Mouse (Mus musculus): ENCODE measurements around the gene Dnajb11. TPM values are rescaled to one million over a fixed set of nuclear protein-coding genes. Genes with fewer than 3 reads are reported as not detected.

Dnajb11 gene
- polyA plus RNA-seq, 1 experiment from 2014 or later: 90.2 TPM

- Histone ChIP-seq H3K4me3 (ENCODE audit: low read depth, low read length) (no peak overlapping the region), H3K36me3 (ENCODE audit: control insufficient read depth, insufficient read depth, low read length) (0 out of 2 replicates have a peak, but pooled peaks cover 3% of the 10 kb centered on the region), H3K4me1 (ENCODE audit: control insufficient read depth, insufficient read depth, low read length) (no peaks in the 10 kb centered on the region), H3K9me3 (ENCODE audit: control insufficient read depth, low read length) (no peaks in the 10 kb centered on the region), H3K9ac (replicated peaks; ENCODE audit: low read depth, low read length) (no peak overlapping the region), H3K27ac (ENCODE audit: low read depth, low read length) (no peak overlapping the region), H3K27me3 (ENCODE audit: control insufficient read depth, insufficient read depth, low read length) (no peaks in the 10 kb centered on the region), H3K4me2 (ENCODE audit: low read depth, low read length) (no peak overlapping the region)
- 92% methylated on average over 4 of the region's 4 CpGs for WGBS
- no peak for ATAC-seq (ENCODE audit: low read depth)
Measured at GRCm38 (mm10) chr16:22845481-22845880, 12.2 kb upstream of the Dnajb11 start.

- Histone ChIP-seq H3K4me1 (ENCODE audit: control insufficient read depth, insufficient read depth, low read length) (no peaks in the 10 kb centered on the region), H3K4me2 (ENCODE audit: low read depth, low read length) (no peak overlapping the region), H3K27ac (ENCODE audit: low read depth, low read length) (no peak overlapping the region), H3K9ac (replicated peaks; ENCODE audit: low read depth, low read length) (no peak overlapping the region), H3K9me3 (ENCODE audit: control insufficient read depth, low read length) (no peaks in the 10 kb centered on the region), H3K36me3 (ENCODE audit: control insufficient read depth, insufficient read depth, low read length) (no peaks in the 10 kb centered on the region), H3K4me3 (ENCODE audit: low read depth, low read length) (no peak overlapping the region), H3K27me3 (ENCODE audit: control insufficient read depth, insufficient read depth, low read length) (no peaks in the 10 kb centered on the region)
- ATAC-seq (ENCODE audit: low read depth): no peak
- 93% methylated on average over 1 of the region's 1 CpGs for WGBS
Measured at GRCm38 (mm10) chr16:22847686-22848085, 10.0 kb upstream of the Dnajb11 start.

- WGBS: 94% methylated on average over 1 of the region's 1 CpGs
- H3K9me3 ChIP-seq (ENCODE audit: control insufficient read depth, low read length): no peaks in the 10 kb centered on the region
- H3K4me1 ChIP-seq (ENCODE audit: control insufficient read depth, insufficient read depth, low read length): no peaks in the 10 kb centered on the region
- no peaks in the 10 kb centered on the region for H3K27me3 ChIP-seq (ENCODE audit: control insufficient read depth, insufficient read depth, low read length)
- H3K9ac ChIP-seq (replicated peaks; ENCODE audit: low read depth, low read length): no peak overlapping the region
- no peak overlapping the region for H3K27ac ChIP-seq (ENCODE audit: low read depth, low read length)
- no peak overlapping the region for H3K4me3 ChIP-seq (ENCODE audit: low read depth, low read length)
- ATAC-seq (ENCODE audit: low read depth): no peak
- H3K4me2 ChIP-seq (ENCODE audit: low read depth, low read length): no peak overlapping the region
- no peaks in the 10 kb centered on the region for H3K36me3 ChIP-seq (ENCODE audit: control insufficient read depth, insufficient read depth, low read length)
Measured at GRCm38 (mm10) chr16:22848331-22848730, 9.3 kb upstream of the Dnajb11 start.

- H3K9ac ChIP-seq (replicated peaks; ENCODE audit: low read depth, low read length): no peak overlapping the region
- no peak overlapping the region for H3K4me2 ChIP-seq (ENCODE audit: low read depth, low read length)
- 96% methylated on average over 4 of the region's 4 CpGs for WGBS
- H3K36me3 ChIP-seq (ENCODE audit: control insufficient read depth, insufficient read depth, low read length): no peaks in the 10 kb centered on the region
- H3K9me3 ChIP-seq (ENCODE audit: control insufficient read depth, low read length): no peaks in the 10 kb centered on the region
- ATAC-seq (ENCODE audit: low read depth): no peak
- no peak overlapping the region for H3K4me3 ChIP-seq (ENCODE audit: low read depth, low read length)
- H3K27me3 ChIP-seq (ENCODE audit: control insufficient read depth, insufficient read depth, low read length): no peaks in the 10 kb centered on the region
- no peak overlapping the region for H3K27ac ChIP-seq (ENCODE audit: low read depth, low read length)
- H3K4me1 ChIP-seq (ENCODE audit: control insufficient read depth, insufficient read depth, low read length): peaks cover 5% of the 10 kb centered on the region
Measured at GRCm38 (mm10) chr16:22852709-22853108, 4.9 kb upstream of the Dnajb11 start.

GRCm38 (mm10) chr16:22856773-22857172 lies 872 bp upstream of the Dnajb11 start:
- no peak for ATAC-seq (ENCODE audit: low read depth)
- Histone ChIP-seq H3K4me3 (ENCODE audit: low read depth, low read length) (peak overlapping the region; percentile 85), H3K9me3 (ENCODE audit: control insufficient read depth, low read length) (no peaks in the 10 kb centered on the region), H3K9ac (replicated peaks; ENCODE audit: low read depth, low read length) (peak overlapping the region; percentile 21; the same call in 1 of the 2 replicates), H3K27ac (ENCODE audit: low read depth, low read length) (peak overlapping the region; percentile 78; the same call in 1 of the 2 replicates), H3K4me1 (ENCODE audit: control insufficient read depth, insufficient read depth, low read length) (peaks cover 12% of the 10 kb centered on the region), H3K4me2 (ENCODE audit: low read depth, low read length) (peak overlapping the region; percentile 62), H3K36me3 (ENCODE audit: control insufficient read depth, insufficient read depth, low read length) (no peaks in the 10 kb centered on the region), H3K27me3 (ENCODE audit: control insufficient read depth, insufficient read depth, low read length) (no peaks in the 10 kb centered on the region)
- 17% methylated on average over 9 of the region's 9 CpGs for WGBS

- Histone ChIP-seq H3K27me3 (ENCODE audit: control insufficient read depth, insufficient read depth, low read length) (no peaks in the 10 kb centered on the region), H3K27ac (ENCODE audit: low read depth, low read length) (no peak overlapping the region), H3K9ac (replicated peaks; ENCODE audit: low read depth, low read length) (no peak overlapping the region), H3K4me1 (ENCODE audit: control insufficient read depth, insufficient read depth, low read length) (no peaks in the 10 kb centered on the region), H3K9me3 (ENCODE audit: control insufficient read depth, low read length) (no peaks in the 10 kb centered on the region), H3K4me3 (ENCODE audit: low read depth, low read length) (no peak overlapping the region), H3K4me2 (ENCODE audit: low read depth, low read length) (no peak overlapping the region), H3K36me3 (ENCODE audit: control insufficient read depth, insufficient read depth, low read length) (peaks cover 53% of the 10 kb centered on the region)
- 92% methylated on average over 8 of the region's 8 CpGs for WGBS
- no peak for ATAC-seq (ENCODE audit: low read depth)
Measured at GRCm38 (mm10) chr16:22872397-22872796, 14.8 kb downstream of the Dnajb11 start.

GRCm38 (mm10) chr16:22873369-22873768 lies 15.7 kb downstream of the Dnajb11 start:
- Histone ChIP-seq H3K27ac (ENCODE audit: low read depth, low read length) (no peak overlapping the region), H3K4me2 (ENCODE audit: low read depth, low read length) (no peak overlapping the region), H3K9me3 (ENCODE audit: control insufficient read depth, low read length) (no peaks in the 10 kb centered on the region), H3K36me3 (ENCODE audit: control insufficient read depth, insufficient read depth, low read length) (peaks cover 47% of the 10 kb centered on the region), H3K4me1 (ENCODE audit: control insufficient read depth, insufficient read depth, low read length) (no peaks in the 10 kb centered on the region), H3K27me3 (ENCODE audit: control insufficient read depth, insufficient read depth, low read length) (no peaks in the 10 kb centered on the region), H3K4me3 (ENCODE audit: low read depth, low read length) (no peak overlapping the region), H3K9ac (replicated peaks; ENCODE audit: low read depth, low read length) (no peak overlapping the region)
- WGBS: 79% methylated on average over 4 of the region's 4 CpGs
- ATAC-seq (ENCODE audit: low read depth): no peak

GRCm38 (mm10) chr16:22876218-22877043 lies 18.8 kb downstream of the Dnajb11 start:
- Histone ChIP-seq H3K4me2 (ENCODE audit: low read depth, low read length) (no peak overlapping the region), H3K4me3 (ENCODE audit: low read depth, low read length) (no peak overlapping the region), H3K9ac (replicated peaks; ENCODE audit: low read depth, low read length) (no peak overlapping the region), H3K36me3 (ENCODE audit: control insufficient read depth, insufficient read depth, low read length) (peaks cover 18% of the 10 kb centered on the region), H3K27me3 (ENCODE audit: control insufficient read depth, insufficient read depth, low read length) (no peaks in the 10 kb centered on the region), H3K9me3 (ENCODE audit: control insufficient read depth, low read length) (no peaks in the 10 kb centered on the region), H3K4me1 (ENCODE audit: control insufficient read depth, insufficient read depth, low read length) (no peaks in the 10 kb centered on the region), H3K27ac (ENCODE audit: low read depth, low read length) (no peak overlapping the region)
- no peak for ATAC-seq (ENCODE audit: low read depth)
- 57% methylated on average over 9 of the region's 9 CpGs for WGBS

- 0 out of 2 replicates have a peak, but pooled peaks have one; percentile 51 for ATAC-seq (ENCODE audit: low read depth)
- Histone ChIP-seq H3K27me3 (ENCODE audit: control insufficient read depth, insufficient read depth, low read length) (no peaks in the 10 kb centered on the region), H3K4me3 (ENCODE audit: low read depth, low read length) (no peak overlapping the region), H3K9me3 (ENCODE audit: control insufficient read depth, low read length) (no peaks in the 10 kb centered on the region), H3K4me2 (ENCODE audit: low read depth, low read length) (no peak overlapping the region), H3K27ac (ENCODE audit: low read depth, low read length) (no peak overlapping the region), H3K36me3 (ENCODE audit: control insufficient read depth, insufficient read depth, low read length) (0 out of 2 replicates have a peak, but pooled peaks cover 7% of the 10 kb centered on the region), H3K4me1 (ENCODE audit: control insufficient read depth, insufficient read depth, low read length) (no peaks in the 10 kb centered on the region), H3K9ac (replicated peaks; ENCODE audit: low read depth, low read length) (no peak overlapping the region)
- 70% methylated on average over 11 of the region's 11 CpGs for WGBS
Measured at GRCm38 (mm10) chr16:22877660-22878390, 20.2 kb downstream of the Dnajb11 start.

Measured in neural tube, embryonic 14.5 days (tissue).